Mouse (Mus musculus): ENCODE measurements around the gene Jmjd8.

The Jmjd8 gene

GRCm38 (mm10) chr17:25879750-25880149, 51.1 kb downstream of the Jmjd8 start:
- DNase-seq = peak; percentile 63

DNA sequence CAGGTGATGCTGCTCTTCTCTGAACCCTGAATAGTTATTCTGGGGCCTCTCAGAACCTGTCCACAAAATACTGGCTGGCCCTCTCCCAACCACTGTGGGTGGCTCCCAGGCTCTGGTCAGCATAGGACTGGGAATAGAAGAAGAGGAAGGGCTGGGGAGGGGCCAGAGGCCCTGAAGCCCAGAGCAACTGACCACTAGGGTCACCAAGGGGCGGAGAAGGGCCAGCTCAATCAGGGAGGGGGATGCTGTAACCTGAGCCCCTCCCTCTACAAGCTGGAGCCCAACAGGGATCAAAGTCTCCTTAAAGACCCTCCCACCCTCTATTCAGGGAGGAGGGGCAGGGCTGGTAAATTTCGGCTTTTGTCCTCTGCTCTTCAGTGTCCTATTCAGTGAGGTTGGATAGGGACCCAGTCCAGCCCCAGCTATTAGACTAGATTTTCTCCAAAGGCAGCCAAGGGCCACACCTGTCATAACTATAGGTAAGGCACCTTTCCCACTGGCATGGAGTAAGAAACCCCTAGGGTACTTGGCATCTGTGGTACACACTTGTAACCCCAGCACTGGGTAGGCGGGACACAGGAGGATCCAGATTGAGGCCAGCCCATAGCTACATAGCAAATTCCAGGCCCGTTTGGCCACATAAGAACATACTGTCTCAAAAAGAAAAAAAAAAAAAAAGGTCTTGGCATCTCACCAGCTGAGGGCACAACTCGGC, 51.7 kb downstream of the Jmjd8 start, which contains the start of gene Wfikkn1:
Gene Wfikkn1, minus strand, starts transcription at position 663 of the 715 bp plus-strand sequence.
- peak; percentile 62 for DNase-seq

DNA sequence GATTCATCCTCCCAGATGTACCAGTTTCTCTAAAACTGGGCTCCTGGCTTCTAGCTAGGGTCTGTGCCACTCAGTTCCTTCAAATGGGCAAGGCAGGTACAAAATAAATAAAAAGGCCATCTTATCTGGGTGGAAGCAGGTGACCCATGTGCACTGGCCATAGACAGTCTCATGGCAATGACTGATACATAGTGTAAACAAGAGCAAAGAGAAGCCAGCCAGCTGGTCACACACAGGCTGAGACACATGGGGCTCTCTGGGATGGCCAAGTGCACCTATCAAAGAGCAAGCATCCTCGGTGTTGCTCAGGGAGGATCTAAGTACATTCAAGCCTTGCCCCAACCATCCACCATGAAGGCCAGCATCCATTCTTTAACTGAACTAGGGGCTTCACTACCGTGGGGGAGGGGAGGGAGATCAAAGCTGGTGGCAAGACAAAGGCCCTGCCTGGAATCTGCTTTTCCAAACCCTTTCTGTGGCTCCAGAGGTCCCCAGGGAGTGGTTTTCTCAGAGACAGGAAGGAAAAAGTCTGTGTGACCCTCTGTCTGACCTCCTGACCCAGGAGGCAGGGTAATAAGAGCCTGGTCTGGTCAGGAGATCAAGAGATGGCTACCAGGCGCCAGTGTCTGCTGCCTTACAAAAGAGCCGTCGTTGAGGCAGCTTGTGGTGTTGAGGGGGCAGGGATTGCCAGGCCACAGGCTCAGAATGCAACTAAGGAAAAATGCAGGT, 52.4 kb downstream of the Jmjd8 start:
- DNase-seq = peak; percentile 53

All from cerebellum, adult 9-11 months (tissue).